ENCODE assay signal across 29 mouse cellular contexts in genomic region chr7:109633404-109634085, GRCm38 (mm10).
DNase-seq lines count a peak whose midpoint lies in the region; TF ChIP-seq lines count a peak whose summit lies in the region.
"Had no signal": no experiment of that assay in that cellular context is flagged by ENCODE, and none has a peak within 500 bp of the region (broad histone marks: within the 10 kb centered on the region; RNA-seq: fewer than 3 reads in every experiment).

No protein-coding gene starts in this region.

- peak overlapping the region; percentile 16 for H3K4me2 ChIP-seq in myocyte (ENCODE audit: low read depth)
- H3K4me2 ChIP-seq: embryonic facial prominence, embryonic 13.5 days; heart, embryonic 11.5 days; hindbrain, embryonic 13.5 days; liver, embryonic 12.5 days; neural tube, embryonic 12.5 days; stomach, embryonic 15.5 days had no signal

- H3K36me3 ChIP-seq in myocyte (ENCODE audit: control insufficient read depth, insufficient read depth), result no peaks in the 10 kb centered on the region
- H3K36me3 ChIP-seq: embryonic facial prominence, embryonic 13.5 days; forebrain, embryonic 10.5 days; hindbrain, embryonic 13.5 days; liver, embryonic 12.5 days; midbrain, embryonic 10.5 days; neural tube, embryonic 12.5 days; stomach, embryonic 15.5 days had no signal

- TF ChIP-seq POLR2A in myocyte (IDR thresholded peaks at IDR 0.05; ENCODE audit: insufficient read length, low read depth), result no peak

- DNase-seq in embryo, embryonic 10 days (ENCODE audit: low spot score), result peak; percentile 70
- DNase-seq in embryo, embryonic 9.5 days (ENCODE audit: extremely low spot score), result no peak
- DNase-seq in embryo, embryonic 11 days, result peak; percentile 61
- DNase-seq in hindlimb bud, embryonic 11.5 days (ENCODE audit: extremely low spot score, low read depth, low spot score), result peak; percentile 78
- DNase-seq in thymus, postnatal 14 days, result no peak
- DNase-seq in cerebellum, adult 9-10 months, result no peak
- DNase-seq in kidney, postnatal 25 days, result no peak
- DNase-seq: adrenal gland, postnatal 10 days; cerebellum, adult 8-10 months; cerebellum, postnatal 36 days; heart, postnatal 36 days; kidney, adult 2 months; kidney, postnatal 4 days; layer of hippocampus, postnatal 36 days; left cerebral cortex, postnatal 4 days; lung, adult 2 months; lung, postnatal 14 days; thymus, adult 18-20 months; thymus, postnatal 36 days had no signal

- no peaks in the 10 kb centered on the region for H3K27me3 ChIP-seq in myocyte (ENCODE audit: control insufficient read depth, insufficient read depth, insufficient read length)
- H3K27me3 ChIP-seq: CH12.LX; embryonic facial prominence, embryonic 13.5 days; hindbrain, embryonic 13.5 days; liver, embryonic 12.5 days; neural tube, embryonic 12.5 days; stomach, embryonic 15.5 days had no signal

- peaks cover 73% of the 10 kb centered on the region for H3K79me2 ChIP-seq in myocyte (ENCODE audit: control insufficient read depth, insufficient read depth)

- no peak overlapping the region for H3ac ChIP-seq in myocyte (ENCODE audit: control insufficient read depth, insufficient read length)

- no peak overlapping the region for H3K4me3 ChIP-seq in myocyte
- H3K4me3 ChIP-seq: embryonic facial prominence, embryonic 13.5 days; forebrain, embryonic 10.5 days; hindbrain, embryonic 13.5 days; liver, embryonic 12.5 days; midbrain, embryonic 10.5 days; neural tube, embryonic 12.5 days; stomach, embryonic 15.5 days had no signal

TF ChIP-seq in myocyte, 11 proteins besides CTCF, POLR2A, EP300 and RAD21:
- TF ChIP-seq MAX (IDR thresholded peaks at IDR 0.05; ENCODE audit: low read depth) (no peak), TCF12 (IDR thresholded peaks at IDR 0.05; ENCODE audit: insufficient read depth, poor library complexity, severe bottlenecking) (no peak)

Comparison
In these comparisons a context has a peak if more than half of its experiments do, and no peak if none do; other contexts are left out.
1. DNase-seq: peak in embryo, embryonic 10 days (single experiment), embryo, embryonic 11 days (single experiment) and hindlimb bud, embryonic 11.5 days (single experiment); none in embryo, embryonic 9.5 days (single experiment), thymus, postnatal 14 days (single experiment), cerebellum, adult 9-10 months (single experiment) and kidney, postnatal 25 days (0 of 2).